Mouse (Mus musculus) lung, postnatal 0 days (tissue): ENCODE data around the gene Sec13.

Source experiments
- CTCF ChIP-seq: IDR thresholded peaks from 2 replicates; pipeline ENCODE4 v1.5.1; 2016; ENCODE audit warnings: antibody characterized with exemption, mild to moderate bottlenecking
- EP300 ChIP-seq: IDR thresholded peaks from 2 replicates; pipeline ENCODE4 v1.6.1; 2016; ENCODE audit warnings: antibody characterized with exemption, mild to moderate bottlenecking, control low read depth

- TF ChIP-seq EP300 (no peak), CTCF (no peak)
Measured at GRCm38 (mm10) chr6:113778229-113778753, 37.7 kb upstream of the Sec13 start.
